Mouse (Mus musculus): Measurements from ENCODE around the gene Mapkap1.

GRCm38 (mm10) chr2:34534996-34535395, 128.4 kb downstream of the Mapkap1 start:
- no peak for TF ChIP-seq CTCF (IDR thresholded peaks at IDR 0.05; ENCODE audit: extremely low read depth, insufficient read length, insufficient replicate concordance, low read depth, low read length)
- TF ChIP-seq POLR2A (IDR thresholded peaks at IDR 0.05; ENCODE audit: low read depth, low read length) = no peak

Measured in small intestine, adult 2 months (tissue).